Mouse (Mus musculus): ENCODE measurements around the gene Stxbp3.

DNA sequence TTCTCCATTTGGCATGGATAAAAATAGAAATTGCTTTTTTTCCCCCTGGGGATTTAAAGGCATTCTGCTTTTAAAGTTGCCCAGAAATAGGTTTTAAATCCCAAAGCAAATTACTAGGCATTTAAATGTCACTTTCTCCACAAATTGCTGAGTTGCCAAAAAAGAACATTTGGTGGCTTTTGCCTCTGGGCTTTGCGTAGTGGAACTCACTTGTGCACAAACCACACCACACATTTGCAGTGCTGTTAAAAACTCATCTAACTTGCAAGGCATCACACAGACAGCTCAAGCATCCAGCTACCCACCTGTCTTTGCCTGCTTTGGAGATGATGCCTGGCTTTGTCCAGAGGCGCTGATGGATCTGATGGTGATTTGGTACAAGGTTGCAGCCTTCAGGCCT is 42.7 kb upstream of the Stxbp3 start:
- TF ChIP-seq CTCF (IDR thresholded peaks at IDR 0.05; ENCODE audit: control insufficient read depth, insufficient read depth, insufficient read length): no peak
- TF ChIP-seq MAX (IDR thresholded peaks at IDR 0.05): no peak

Data from C2C12 (cell line).